Mouse (Mus musculus) thymus, postnatal 36 days (tissue): ENCODE data around the gene Syp.
A peak's percentile ranks its signal among the peaks of the same experiment; 100 is the strongest.

Experiments used
- DNase-seq, 2 experiments: peaks; one replicate each; pipeline ENCODE4 v3.0.0; 2022; ENCODE audit warnings: mixed read lengths in 2 of 2

The Syp gene

DNA sequence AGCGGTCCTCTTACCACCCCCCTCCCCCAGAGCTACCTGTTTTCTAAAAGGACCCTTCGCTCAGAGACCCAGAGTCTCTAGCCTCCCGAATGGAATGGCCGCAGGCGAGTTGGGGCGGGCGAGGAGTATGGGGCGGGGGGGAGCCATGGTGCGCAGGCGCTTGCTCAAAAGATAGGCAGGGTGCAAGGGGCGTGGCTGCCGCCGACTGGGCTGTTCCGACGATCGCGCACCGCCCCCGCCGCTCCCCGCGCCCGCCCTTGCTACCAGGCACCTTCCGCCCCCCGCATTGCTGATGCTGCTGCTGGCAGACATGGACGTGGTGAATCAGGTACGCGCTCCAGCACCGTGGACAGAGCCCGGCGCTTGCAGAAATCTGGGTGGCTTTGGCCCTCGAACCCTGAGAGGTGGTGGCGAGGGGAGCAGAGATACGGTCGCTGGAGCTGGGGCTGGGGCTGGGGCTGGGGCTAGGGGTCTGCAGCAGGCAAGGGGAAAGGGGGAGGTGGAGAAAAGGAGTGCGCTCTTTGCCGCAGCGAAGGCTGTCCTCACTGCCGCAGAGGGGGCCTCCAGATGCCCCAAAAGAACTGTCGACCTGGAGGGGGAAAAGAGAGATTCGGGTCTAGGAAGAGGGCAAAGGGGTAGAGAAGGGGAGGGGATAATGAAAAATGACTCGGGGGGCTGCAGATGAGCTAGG, at the start of gene Syp:
Gene Syp, plus strand, starts transcription at position 71 of the 691 bp plus-strand sequence.
- peak; percentile 88 to 89 for DNase-seq

DNA sequence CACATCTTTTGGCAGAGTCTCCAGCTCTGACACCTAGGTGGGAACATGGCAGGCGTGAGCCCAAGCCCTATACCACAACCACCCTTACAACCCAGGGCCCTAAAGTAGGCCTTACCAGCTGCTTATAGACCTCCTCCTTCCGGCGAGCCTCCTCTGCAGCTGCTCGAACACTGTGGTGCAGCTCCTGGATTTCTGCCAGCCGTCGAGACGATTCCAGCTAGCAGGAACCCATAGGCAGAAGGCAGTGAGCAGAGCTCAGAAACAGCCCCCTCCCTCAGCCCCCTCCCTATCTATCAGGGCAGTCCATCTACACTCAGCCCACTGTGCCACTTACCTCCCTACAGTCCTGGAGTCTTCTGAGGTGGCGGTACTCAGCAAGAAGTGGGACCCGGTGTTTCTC, 42.9 kb upstream of the Syp start:
- DNase-seq, result no peak

DNA sequence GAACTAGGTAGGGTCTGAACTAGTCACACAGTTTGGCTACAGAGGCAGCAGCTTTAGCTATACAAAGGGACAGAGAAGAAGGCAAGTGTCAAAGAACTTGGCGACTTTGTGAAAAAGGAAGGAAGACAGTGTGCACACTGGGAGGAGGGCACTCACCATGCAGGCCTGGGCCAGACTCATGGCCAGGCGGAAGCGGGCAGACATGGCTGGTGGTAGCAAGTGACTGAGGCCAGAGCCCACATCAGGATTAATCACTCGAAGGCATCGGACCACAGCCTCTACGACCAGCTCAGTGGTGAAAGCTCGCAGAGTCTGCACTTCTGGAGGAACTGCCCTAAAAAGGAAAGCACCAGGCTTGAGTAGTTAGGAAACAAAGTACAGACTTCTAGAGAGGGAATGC, 34.3 kb upstream of the Syp start:
- DNase-seq, result no peak

DNA sequence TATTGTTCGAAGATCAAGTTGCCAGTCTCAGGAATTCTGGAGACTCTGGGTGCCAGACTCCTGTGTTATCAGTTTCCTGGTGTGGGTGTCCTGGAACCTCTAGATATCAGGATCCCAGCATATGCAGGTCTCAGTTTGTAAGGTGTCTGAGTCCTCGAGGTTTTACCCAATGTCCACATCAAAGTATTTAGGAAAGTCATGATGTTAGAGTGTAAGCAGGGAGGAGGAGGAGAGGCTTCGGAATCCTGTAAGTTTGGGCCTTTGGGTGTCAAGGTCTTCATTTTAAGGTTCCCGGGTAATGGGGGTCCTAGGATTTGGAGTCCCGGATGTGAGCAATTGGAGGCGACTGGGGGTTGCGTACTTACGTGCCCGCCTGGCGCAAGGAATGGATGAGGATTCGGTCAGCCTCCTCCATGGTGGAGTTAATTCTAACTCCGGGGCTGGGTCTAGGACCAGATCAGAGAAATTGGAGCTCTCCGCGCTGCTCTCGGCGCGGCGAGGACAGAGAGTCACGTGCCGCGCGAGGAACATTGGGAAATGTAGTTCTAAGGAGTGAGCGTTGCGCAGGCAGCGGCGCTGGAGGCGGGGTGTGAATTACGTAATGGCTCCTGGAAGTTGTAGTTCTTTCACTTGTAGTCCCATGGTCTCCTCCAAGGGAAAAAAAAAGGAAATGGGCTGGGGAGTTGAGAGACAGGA, 33.2 kb upstream of the Syp start, which contains the start of gene Ccdc22:
Gene Ccdc22, minus strand, starts transcription at position 639 of the 696 bp plus-strand sequence.
- peak; percentile 70 to 80 for DNase-seq

DNA sequence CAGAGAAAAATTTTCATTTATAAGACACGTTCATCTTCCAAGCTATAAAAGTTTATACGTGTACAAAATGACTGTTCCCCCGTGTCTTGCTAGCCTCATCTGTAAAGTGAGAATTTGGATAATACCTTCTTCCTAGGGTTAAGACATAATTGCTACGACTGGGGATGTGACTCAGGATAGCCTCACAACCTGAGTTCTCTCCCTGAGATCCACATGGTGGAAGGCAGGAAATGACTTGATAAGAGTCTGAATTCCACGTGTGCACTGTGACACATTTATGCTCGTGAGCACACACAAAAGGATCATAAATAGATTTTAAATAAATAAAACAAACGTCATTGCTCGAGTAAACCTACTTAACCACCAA, 32.7 kb upstream of the Syp start:
- DNase-seq, result no peak

DNA sequence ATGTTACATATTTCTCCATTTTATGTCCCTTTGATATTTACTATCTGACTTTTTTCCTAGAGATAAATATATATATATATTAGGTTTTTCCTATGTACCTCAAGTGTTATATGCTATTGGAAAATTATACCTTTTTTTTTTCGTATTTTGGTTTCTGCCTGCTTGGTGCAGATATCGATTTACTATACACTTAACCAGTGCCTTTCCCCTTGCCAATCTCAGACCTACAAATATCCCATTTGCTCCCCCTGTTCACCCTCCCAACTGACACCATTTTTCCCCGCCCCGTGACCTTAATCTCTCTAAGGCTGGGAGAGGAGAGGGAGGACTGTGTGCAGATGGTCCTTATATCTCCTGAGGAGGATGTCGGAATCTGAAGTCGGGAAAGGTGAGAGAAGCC, 31.5 kb upstream of the Syp start, which contains the start of gene Cacna1f:
Gene Cacna1f, plus strand, starts transcription at position 301 of the 400 bp plus-strand sequence.
- DNase-seq, result no peak

DNA sequence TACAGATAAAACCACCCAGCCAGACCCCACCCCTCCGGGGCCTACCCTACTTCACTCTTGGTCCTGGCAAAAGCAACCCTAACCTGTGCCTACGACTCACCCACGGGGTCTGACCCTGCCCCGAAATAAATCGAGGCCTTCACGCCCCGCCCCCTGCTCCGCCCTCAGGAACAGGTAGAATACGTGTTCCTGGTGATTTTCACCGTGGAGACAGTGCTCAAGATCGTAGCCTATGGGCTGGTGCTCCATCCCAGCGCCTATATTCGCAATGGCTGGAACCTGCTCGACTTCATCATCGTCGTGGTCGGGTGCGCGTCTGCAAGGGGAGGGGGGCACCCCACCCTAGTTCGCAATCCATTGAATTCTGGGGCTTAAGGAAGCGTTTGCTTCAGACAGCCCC, 28.2 kb upstream of the Syp start:
- DNase-seq, result no peak

DNA sequence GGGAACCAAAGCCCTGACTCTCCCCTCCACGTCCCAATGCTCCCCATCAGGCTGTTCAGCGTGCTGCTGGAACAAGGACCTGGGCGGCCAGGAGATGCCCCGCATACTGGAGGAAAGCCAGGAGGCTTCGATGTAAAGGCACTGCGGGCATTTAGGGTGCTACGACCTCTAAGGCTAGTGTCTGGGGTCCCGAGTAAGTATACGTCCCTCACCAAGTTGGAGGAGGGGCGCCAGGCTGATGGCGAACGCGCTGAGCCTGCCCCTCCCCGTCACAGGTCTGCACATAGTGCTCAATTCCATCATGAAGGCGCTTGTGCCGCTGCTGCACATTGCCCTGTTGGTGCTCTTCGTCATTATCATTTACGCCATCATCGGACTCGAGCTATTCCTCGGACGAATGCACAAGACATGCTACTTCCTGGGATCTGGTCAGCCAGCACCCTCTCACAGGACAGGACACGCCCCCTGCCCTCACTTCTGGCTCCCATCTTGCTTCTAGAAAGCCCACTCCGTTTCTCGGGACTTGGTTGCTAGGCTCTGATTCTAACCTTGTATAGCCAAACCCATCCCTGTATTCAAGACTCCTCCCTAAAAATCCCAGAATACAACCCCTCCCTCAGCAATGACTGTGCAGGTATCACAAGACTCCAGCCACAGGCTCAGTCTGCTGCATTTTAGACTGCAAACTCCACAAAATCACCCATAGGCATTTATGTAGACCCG, 27.6 kb upstream of the Syp start:
- DNase-seq, result no peak

DNA sequence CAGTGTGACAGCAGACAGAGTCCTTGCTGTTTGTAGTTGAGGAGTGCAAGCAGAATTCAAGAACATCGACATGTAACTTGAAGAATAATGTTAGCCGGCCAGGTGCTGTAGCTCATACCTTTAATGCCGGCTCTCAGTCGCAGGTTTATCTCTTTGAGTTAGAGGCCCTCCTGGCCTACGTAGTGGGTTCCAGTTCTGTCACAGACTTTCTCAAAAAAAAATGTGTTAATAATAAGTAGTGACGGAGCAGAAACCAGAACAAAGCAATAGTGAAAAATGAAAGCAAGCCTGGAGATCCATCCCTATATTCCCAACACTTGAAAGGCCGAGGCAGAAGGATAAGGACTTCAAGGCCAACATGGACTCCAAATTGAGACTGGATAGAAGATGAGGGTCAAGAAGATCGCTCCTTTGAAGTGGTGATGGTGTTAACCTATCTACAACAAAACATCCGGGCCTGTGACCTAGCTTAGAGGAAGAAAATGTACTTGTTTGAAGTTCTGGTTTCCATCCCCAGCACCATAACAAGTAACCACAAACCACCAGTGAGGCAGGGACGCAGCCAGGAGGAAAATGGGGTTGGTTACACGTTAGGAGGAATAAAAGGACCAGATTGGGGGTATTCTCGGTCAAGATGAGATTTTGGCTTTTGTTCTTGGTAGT, 20.3 kb upstream of the Syp start:
- DNase-seq, result no peak

DNA sequence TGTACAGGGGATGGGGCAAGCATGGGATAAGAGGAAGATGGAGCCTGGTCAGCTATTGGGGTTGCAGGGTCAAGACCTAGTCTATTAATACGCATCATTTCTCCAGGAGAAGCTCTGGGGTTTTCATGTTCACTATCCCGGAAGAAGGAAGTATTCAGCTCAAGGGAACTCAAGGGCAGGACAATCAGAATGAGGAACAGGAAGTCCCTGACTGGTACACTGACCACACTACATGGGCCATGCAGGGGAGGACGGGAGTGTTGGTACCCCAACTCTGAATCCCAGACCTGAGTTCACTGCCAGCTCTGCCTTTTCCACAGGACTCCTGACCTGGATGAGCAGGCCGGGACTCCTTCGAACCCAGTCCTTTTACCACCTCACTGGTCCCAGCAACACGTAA, 5.7 kb upstream of the Syp start:
- no peak for DNase-seq

DNA sequence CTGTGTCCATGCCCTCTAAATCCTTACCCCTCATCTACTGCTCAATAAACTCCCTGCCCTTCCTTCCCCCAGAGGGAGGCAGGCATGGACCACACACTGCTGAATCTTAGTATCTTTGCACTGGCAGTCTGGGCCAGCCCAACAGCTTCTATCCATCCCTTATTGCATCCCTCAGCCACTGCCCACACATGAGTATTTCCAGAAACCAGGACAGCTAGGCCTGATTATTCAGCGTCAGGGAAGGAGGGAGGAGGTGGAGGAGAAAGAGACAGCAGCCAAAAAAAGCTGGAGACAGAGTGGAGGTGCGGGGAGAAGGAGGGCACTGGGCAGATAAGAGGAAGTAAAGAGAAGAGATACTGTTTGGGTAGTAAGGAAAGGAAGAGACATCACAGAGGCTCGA, 3.2 kb upstream of the Syp start:
- DNase-seq, result no peak

DNA sequence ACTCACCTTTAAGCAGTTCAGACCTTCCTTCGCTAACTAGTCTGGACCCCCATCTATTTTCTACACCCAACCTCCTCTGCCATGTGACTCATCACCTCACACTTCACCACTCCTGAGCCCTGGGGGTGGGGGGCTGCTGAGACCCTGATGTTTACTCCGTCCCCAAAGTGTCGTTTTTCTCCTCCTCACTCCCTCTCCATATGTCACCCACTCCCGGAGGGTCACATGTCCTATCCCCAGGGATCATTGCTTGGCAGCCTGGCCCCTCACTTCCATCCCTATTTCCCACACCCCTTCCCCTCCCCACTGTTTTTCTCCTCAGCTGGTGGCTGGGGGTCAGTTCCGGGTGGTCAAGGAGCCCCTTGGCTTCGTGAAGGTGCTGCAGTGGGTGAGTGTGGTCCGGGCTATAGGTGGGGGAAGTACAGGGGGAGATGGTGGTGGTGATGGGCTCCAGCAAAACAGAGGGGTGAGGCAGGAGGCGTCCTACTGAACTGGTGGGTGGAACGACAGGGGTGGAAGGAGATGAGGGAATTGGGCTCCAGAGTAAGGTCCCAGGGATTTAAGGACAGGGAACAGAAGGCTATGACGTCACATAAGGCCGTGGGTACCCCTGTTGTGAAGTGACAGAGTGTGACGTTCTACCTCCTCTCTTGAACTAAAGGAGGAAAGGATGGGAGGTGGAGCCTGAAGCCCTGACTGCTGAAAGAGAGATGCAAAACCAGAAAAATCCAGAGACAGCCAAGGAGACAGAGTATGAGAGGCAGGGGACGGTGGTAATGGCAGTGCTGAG, 1.5 kb downstream of the Syp start:
- DNase-seq, result no peak

DNA sequence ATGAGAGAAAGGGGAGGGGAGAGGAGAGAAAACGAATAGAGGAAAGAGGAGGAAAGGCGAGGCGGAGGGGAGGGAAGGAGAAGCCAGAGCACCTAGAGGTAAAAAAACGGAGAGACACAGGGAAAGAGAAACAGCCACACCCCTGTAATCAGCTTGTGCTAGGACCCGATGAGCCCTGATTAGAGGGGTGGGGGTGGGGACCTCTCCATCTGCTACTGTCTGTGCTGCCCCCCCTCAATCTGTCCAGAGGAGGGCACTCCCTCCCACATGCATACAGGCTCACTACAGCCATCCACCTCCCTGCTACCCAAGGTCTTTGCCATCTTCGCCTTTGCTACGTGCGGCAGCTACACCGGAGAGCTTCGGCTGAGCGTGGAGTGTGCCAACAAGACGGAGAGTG, 2.5 kb downstream of the Syp start:
- DNase-seq, result no peak

DNA sequence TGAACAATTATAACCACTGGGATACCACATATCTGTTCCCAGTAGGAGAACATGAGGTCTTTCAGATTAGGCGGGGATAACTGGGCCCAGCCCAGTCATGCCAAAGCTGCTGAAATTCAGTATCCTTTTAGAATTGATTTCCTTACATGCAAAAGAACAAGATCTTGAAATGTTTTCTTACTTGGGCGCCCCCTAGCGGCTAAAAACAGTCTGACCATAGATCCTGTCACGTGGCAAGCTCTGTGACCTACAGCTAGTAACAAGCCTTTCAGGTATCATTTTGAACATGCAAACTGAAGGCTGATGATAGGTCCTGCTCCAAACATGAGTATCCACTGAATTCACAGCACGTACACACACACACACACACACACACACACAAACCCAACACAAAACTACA, 7.1 kb downstream of the Syp start:
- peak; percentile 74 to 76 for DNase-seq

DNA sequence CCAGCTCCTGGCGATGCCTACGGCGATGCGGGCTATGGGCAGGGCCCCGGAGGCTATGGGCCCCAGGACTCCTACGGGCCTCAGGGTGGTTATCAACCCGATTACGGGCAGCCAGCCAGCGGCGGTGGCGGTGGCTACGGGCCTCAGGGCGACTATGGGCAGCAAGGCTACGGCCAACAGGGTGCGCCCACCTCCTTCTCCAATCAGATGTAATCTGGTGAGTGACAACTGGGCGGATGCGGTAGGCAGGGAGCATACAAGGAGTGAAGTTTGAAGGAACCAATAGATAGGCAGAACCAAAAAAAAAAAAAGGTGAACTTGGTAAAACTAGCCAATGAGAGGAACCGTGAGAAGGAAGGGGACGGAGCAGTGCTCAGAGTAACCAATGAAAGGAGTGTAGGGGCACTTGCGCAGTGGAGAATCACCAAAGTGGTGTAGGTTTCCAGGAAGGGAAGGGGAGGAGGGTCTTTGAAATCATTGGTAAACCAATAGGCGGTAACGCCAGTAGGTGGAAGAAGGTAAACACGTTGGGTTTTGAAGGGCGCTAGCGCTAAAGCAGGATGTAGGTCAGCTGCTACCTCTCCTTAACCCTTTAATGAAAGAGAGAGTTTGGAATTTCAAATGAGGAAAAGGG, 10.5 kb downstream of the Syp start:
- DNase-seq, result peak; percentile 75 to 79

DNA sequence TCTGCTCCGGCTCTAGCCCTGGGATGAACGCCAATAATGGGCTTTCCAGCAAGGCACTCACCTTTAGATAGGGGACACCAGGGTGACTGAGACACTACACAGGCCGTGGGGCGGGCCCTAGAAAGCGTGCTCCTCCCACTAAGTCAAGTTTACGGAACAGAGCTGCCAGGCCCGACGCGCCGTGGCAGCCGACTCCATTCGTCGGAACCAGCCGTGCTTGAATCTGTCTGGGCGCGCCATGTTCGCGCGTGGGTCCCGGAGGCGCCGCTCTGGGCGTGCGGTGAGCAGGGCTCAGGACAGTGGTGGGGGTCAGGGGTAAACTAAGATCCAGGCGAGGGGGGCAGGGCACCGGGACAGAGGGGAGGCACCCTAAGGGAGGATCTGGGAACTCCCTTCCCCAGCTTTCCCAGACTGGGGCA, 19.0 kb downstream of the Syp start, which contains the start of gene Prickle3:
Gene Prickle3, plus strand, starts transcription at position 40 of the 419 bp plus-strand sequence.
- DNase-seq, result peak; percentile 41 to 56

DNA sequence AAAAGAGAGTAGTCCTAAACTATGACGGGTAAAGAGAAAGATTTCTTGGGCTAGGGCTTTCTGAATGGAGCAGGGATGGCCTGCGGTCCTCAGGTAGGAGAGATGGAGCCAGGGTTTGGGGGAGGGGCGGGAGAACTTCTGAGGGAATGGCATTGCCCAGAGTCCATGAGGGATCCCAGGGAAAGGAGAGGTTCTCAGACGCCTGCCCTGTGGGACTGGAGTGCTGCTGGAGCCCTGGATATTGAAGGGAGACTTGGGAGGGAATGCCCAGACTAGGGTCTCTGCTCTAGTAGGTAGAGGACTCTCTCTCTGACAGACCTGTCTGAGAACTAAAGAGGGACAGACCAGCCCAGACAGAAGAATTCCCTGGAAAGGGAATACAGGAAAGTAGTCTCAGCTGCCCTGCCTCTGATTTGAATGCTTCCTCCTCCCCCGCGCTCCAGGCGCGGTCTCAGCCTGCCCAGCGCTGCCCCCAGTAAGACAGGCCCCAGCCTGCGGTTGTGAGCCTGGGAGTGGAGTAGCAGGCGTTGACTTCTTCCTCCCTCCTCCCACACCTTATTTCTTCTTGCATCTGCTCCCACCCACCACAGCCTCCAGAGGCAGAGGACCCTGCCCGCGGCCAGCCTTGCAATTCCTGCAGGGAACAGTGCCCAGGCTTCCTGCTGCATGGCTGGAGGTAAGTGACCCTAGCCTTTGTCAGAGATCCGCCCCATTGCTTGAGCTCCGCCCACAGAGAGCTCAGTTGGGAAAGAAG, 19.9 kb downstream of the Syp start:
- no peak for DNase-seq

DNA sequence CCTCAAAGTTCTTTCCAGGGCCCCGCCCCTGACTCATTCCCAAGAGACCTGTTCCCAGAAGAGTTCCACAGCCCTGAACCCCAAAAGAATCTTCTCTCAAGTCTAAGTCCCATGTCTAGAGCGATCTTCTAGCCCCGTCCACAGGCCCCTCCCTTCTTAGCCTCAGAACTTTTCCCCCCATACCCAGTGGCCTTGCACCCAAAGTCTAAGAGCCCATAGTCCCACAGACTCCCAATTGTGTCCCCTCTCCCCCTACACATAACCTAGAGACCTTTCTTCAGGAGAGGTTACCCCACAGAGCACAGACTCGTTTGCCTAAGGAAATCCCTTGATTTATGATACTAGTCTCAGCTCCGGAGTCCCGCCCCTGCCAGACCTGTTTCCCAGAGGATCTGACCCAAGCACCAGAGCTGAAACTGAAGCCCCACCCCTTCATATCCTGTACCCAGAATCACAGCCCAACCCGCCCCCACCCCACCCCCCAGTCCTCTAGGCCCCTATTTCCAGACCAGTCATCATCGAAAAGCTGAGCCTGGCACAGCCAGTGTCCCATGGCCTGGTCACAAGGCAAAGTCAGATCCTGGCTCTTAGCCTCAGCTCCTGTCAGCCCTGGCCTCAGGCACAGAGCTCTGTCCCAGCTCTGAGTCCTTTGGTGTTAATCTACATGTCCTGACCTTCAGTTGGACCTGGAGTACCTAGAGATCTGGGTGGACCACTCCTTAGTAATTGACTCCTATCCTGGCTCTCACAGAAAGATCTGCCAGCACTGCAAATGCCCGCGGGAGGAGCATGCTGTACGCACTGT, 20.7 kb downstream of the Syp start:
- no peak for DNase-seq

DNA sequence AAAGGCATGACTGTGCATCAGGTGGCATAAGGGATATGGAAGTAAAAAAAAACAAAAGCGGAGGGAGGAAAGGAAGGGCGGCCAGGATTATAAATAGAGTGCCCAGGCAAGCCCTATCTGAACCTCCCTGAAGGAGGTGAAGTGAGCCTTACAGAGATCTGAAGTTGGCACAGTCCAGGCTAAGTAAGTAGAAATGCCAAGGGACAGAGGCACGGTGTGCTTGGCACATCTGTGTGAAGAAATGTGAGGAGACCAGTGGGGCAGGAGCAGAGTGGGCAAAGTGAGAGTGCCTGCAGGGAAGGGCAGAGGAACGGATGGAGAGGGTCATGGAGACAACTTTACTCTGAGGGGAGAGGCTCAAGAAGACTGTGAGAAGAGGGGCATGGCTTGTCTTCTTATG, 22.8 kb downstream of the Syp start:
- DNase-seq, result no peak

DNA sequence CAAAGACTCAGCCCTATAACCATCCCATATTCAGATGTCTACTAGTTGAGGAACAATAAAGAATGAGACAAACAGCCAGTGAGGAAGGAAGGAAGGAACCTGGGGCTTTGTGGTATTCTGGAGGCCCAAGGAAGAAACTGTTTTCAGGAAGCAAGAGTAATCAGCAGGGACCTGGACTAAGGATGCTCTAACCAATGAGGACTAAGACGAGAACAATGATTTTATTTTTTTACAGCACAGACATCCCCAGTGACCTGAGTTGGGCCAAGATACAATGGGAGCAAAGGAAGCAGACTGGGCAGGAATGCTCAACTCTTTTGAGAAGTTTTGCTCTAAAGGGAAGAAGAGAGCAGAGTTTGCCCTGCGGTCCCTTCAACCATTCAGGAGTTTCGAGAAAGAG, 24.7 kb downstream of the Syp start:
- DNase-seq, result no peak
